Mouse (Mus musculus) CH12.LX (cell line): ENCODE measurements around the gene Tinagl1. TPM values are rescaled to one million over a fixed set of nuclear protein-coding genes. Genes with fewer than 3 reads are reported as not detected.

Experiments
- DNase-seq: peaks from one replicate; pipeline ENCODE4 v3.0.0-alpha.2; 2013; ENCODE audit errors: extremely low read depth
- H3K27ac ChIP-seq: 2 replicates; pipeline ENCODE4 v1.5.1; 2012; ENCODE audit warnings: low read depth, mild to moderate bottlenecking, control low read depth, moderate library complexity; ENCODE audit not compliant: insufficient read depth
- H3K27me3 ChIP-seq: replicated peaks from 2 replicates; pipeline ENCODE3; 2012; ENCODE audit warnings: inconsistent platforms
- H3K36me3 ChIP-seq, 2 experiments: replicated peaks in 1 of 2; 2 replicates each; pipeline versions ENCODE3 to v1.6.1; 2012; ENCODE audit warnings: inconsistent platforms in 1 of 2, low read length in 1 of 2, mild to moderate bottlenecking in 1 of 2, mixed read lengths in 1 of 2, moderate library complexity in 1 of 2; ENCODE audit not compliant: control insufficient read depth in 1 of 2, insufficient read depth in 1 of 2
- H3K4me1 ChIP-seq, 2 experiments: 2 replicates each; pipeline ENCODE4 v1.6.1; 2012; ENCODE audit warnings: inconsistent platforms in 1 of 2, moderate library complexity in 1 of 2; ENCODE audit not compliant: insufficient read depth in 2 of 2, control insufficient read depth in 1 of 2
- H3K4me2 ChIP-seq: 2 replicates; pipeline ENCODE4 v1.6.1; 2012; ENCODE audit warnings: low read depth, mild to moderate bottlenecking, control low read depth; ENCODE audit not compliant: poor library complexity, insufficient read depth, severe bottlenecking
- H3K4me3 ChIP-seq, 3 experiments: fragments of 150-350 bp in 1 of 3; sonication (generic) in 1 of 3; replicated peaks in 1 of 3; 2 replicates each; pipeline versions ENCODE3 to v1.5.1; 2011 to 2012; ENCODE audit warnings: low read depth in 2 of 3, low read length in 2 of 3, mild to moderate bottlenecking in 2 of 3, moderate library complexity in 2 of 3, control low read depth in 1 of 3, improper control_type of control experiment in 1 of 3, inconsistent platforms in 1 of 3, mixed read lengths in 1 of 3; ENCODE audit not compliant: poor library complexity in 1 of 3
- H3K79me2 ChIP-seq: replicated peaks from 2 replicates; pipeline ENCODE4 v1.6.1; 2012; ENCODE audit warnings: mild to moderate bottlenecking, moderate library complexity; ENCODE audit not compliant: control insufficient read depth, poor library complexity, insufficient read depth, severe bottlenecking; ENCODE audit errors: extremely low read depth
- H3K9ac ChIP-seq: 2 replicates; pipeline ENCODE4 v1.6.1; 2012; ENCODE audit warnings: low read depth, mild to moderate bottlenecking, control low read depth, moderate library complexity; ENCODE audit not compliant: insufficient read depth
- H3K9me3 ChIP-seq: replicated peaks from 2 replicates; pipeline ENCODE3; 2012; ENCODE audit warnings: low read length, inconsistent platforms, mixed read lengths
- BHLHE40 ChIP-seq: IDR thresholded peaks from 2 replicates; pipeline ENCODE4 v1.6.1; 2011; ENCODE audit warnings: mild to moderate bottlenecking, low read depth, low read length, improper control_type of control experiment
- CTCF ChIP-seq, 2 experiments: IDR thresholded peaks in 1 of 2; conservative IDR thresholded peaks in 1 of 2; 2 replicates each; pipeline ENCODE4 v1.5.1; 2011 to 2012; ENCODE audit warnings: low read depth in 2 of 2, low read length in 2 of 2, improper control_type of control experiment in 1 of 2, inconsistent platforms in 1 of 2, mild to moderate bottlenecking in 1 of 2, moderate library complexity in 1 of 2
- E2F4 ChIP-seq: IDR thresholded peaks from 2 replicates; pipeline ENCODE4 v1.6.1; 2011; ENCODE audit warnings: low read depth, low read length, improper control_type of control experiment; ENCODE audit not compliant: insufficient replicate concordance
- EP300 ChIP-seq: IDR thresholded peaks from 2 replicates; pipeline ENCODE4 v1.6.1; 2011; ENCODE audit warnings: low read length, improper control_type of control experiment
- ETS1 ChIP-seq: conservative IDR thresholded peaks from 2 replicates; pipeline ENCODE4 v1.6.1; 2012; ENCODE audit warnings: low read depth, mild to moderate bottlenecking, inconsistent platforms, low read length, improper control_type of control experiment, moderate library complexity
- GABPA ChIP-seq: IDR thresholded peaks from 2 replicates; pipeline ENCODE4 v1.6.1; 2012; ENCODE audit warnings: low read depth, low read length, improper control_type of control experiment, inconsistent platforms; ENCODE audit not compliant: insufficient replicate concordance
- HCFC1 ChIP-seq: IDR thresholded peaks from 2 replicates; pipeline ENCODE4 v1.6.1; 2012; ENCODE audit warnings: low read depth, mild to moderate bottlenecking, inconsistent platforms, low read length, improper control_type of control experiment
- IRF4 ChIP-seq: IDR thresholded peaks from 2 replicates; pipeline ENCODE4 v1.6.1; 2014; ENCODE audit warnings: low read depth, mild to moderate bottlenecking, inconsistent platforms, low read length, improper control_type of control experiment
- JUN ChIP-seq: IDR thresholded peaks from 2 replicates; pipeline ENCODE4 v1.6.1; 2011; ENCODE audit warnings: low read depth, mild to moderate bottlenecking, low read length, improper control_type of control experiment, moderate library complexity; ENCODE audit not compliant: insufficient read depth
- JUND ChIP-seq: conservative IDR thresholded peaks from 2 replicates; pipeline ENCODE4 v1.6.1; 2011; ENCODE audit warnings: low read depth, low read length, improper control_type of control experiment
- MAFK ChIP-seq: IDR thresholded peaks from 2 replicates; pipeline ENCODE4 v1.6.1; 2011; ENCODE audit warnings: low read length, improper control_type of control experiment; ENCODE audit not compliant: insufficient replicate concordance
- MAX ChIP-seq: IDR thresholded peaks from 2 replicates; pipeline ENCODE4 v1.6.1; 2011; ENCODE audit warnings: low read length, improper control_type of control experiment
- MXI1 ChIP-seq: IDR thresholded peaks from 2 replicates; pipeline ENCODE4 v1.6.1; 2011; ENCODE audit warnings: mild to moderate bottlenecking, low read depth, low read length, improper control_type of control experiment
- NRF1 ChIP-seq: IDR thresholded peaks from 2 replicates; pipeline ENCODE4 v1.6.1; 2014; ENCODE audit warnings: low read depth, mild to moderate bottlenecking, inconsistent platforms, low read length, improper control_type of control experiment, moderate library complexity
- PAX5 ChIP-seq: IDR thresholded peaks from 2 replicates; pipeline ENCODE4 v1.6.1; 2012; ENCODE audit warnings: low read length, inconsistent platforms, mixed read lengths
- POLR2A ChIP-seq: IDR thresholded peaks from 2 replicates; pipeline ENCODE4 v1.6.1; 2011; ENCODE audit warnings: low read depth, mild to moderate bottlenecking, improper control_type of control experiment, low read length
- RCOR1 ChIP-seq: conservative IDR thresholded peaks from 2 replicates; pipeline ENCODE4 v1.6.1; 2012; ENCODE audit warnings: low read depth, mild to moderate bottlenecking, inconsistent platforms, low read length, improper control_type of control experiment
- SIN3A ChIP-seq: IDR thresholded peaks from 2 replicates; pipeline ENCODE4 v1.6.1; 2012; ENCODE audit warnings: low read length, improper control_type of control experiment, inconsistent platforms
- TBP ChIP-seq: conservative IDR thresholded peaks from 2 replicates; pipeline ENCODE4 v1.6.1; 2011; ENCODE audit warnings: low read depth, low read length, improper control_type of control experiment
- USF1 ChIP-seq: IDR thresholded peaks from 2 replicates; pipeline ENCODE4 v1.6.1; 2014; ENCODE audit warnings: low read depth, mild to moderate bottlenecking, inconsistent platforms, low read length, improper control_type of control experiment
- USF2 ChIP-seq: conservative IDR thresholded peaks from 2 replicates; pipeline ENCODE4 v1.6.1; 2011; ENCODE audit warnings: low read depth, low read length, improper control_type of control experiment
- ZC3H11A ChIP-seq: IDR thresholded peaks from 2 replicates; pipeline ENCODE4 v1.6.1; 2012; ENCODE audit warnings: low read depth, mild to moderate bottlenecking, inconsistent platforms, low read length, improper control_type of control experiment
- ZKSCAN1 ChIP-seq: IDR thresholded peaks from 2 replicates; pipeline ENCODE4 v1.6.1; 2012; ENCODE audit warnings: low read depth, inconsistent platforms, low read length, improper control_type of control experiment, borderline replicate concordance
- ZMIZ1 ChIP-seq: IDR thresholded peaks from 2 replicates; pipeline ENCODE4 v1.6.1; 2012; ENCODE audit warnings: low read depth, mild to moderate bottlenecking, inconsistent platforms, low read length, improper control_type of control experiment
- dilution Hi-C: fragments of 300-500 bp; cut with MboI; formaldehyde crosslinking; loops from 2 replicates; pipeline ENCODE4 v1.14.3; 2020; ENCODE audit warnings: low sequenced_read_pairs; ENCODE audit not compliant: extremely low pct_unique_long_range_greater_than_20kb, extremely low pct_ligation_motif_present
- in situ Hi-C: fragments of 300-500 bp; cut with MboI; formaldehyde crosslinking; loops from 3 replicates; pipeline ENCODE4 v1.14.3; 2019; ENCODE audit warnings: low sequenced_read_pairs, low pct_ligation_motif_present, low pct_unique_long_range_greater_than_20kb, mixed read lengths
- polyA plus RNA-seq: library from polyadenylated mRNA; unstranded; fragments of >175 nt; gene quantifications from 2 replicates; pipeline ENCODE4 v1.2.1, GENCODE M21; 2012; ENCODE audit warnings: low read depth; ENCODE audit not compliant: insufficient read length
- total RNA-seq, 2 experiments: library from RNA; depleted of rRNA; stranded (reverse); fragments of 300-350 nt in 1 of 2; fragments of >200 nt in 1 of 2; gene quantifications; 2 replicates each; pipeline ENCODE4 v1.2.3; 2012 to 2014

Tinagl1 gene
- total and polyA plus RNA-seq, 3 experiments: not detected

- in situ Hi-C loops: loop anchor here (5.0 kb wide), 1 partner anchor 41 kb away; no protein-coding TSS in a partner anchor
- Histone ChIP-seq H3K4me2 (no peak overlapping the region), H3K27ac (no peak overlapping the region), H3K27me3 (peaks cover 93% of the 10 kb centered on the region), H3K9ac (no peak overlapping the region), H3K36me3 (no peaks in the 10 kb centered on the region), H3K4me1 (no peaks in the 10 kb centered on the region; a peak in 1 of 4 replicates), H3K4me3 (no peak overlapping the region), H3K9me3 (peaks cover 12% of the 10 kb centered on the region), H3K79me2 (no peaks in the 10 kb centered on the region)
- no peak for DNase-seq
- no peak for TF ChIP-seq MXI1
- TF ChIP-seq RCOR1: no peak
- no peak for TF ChIP-seq MAX
- no peak for TF ChIP-seq CTCF (conservative IDR thresholded peaks at IDR 0.05 in 1 of 2, IDR thresholded peaks at IDR 0.05 in 1 of 2; ENCODE audit: low read depth in 2 of 2, low read length in 2 of 2)
- no peak for TF ChIP-seq GABPA
- TF ChIP-seq BHLHE40: no peak
- no peak for TF ChIP-seq PAX5
- TF ChIP-seq POLR2A: no peak
- no peak for TF ChIP-seq TBP
- no peak for TF ChIP-seq ZMIZ1
- TF ChIP-seq IRF4: no peak
- no peak for TF ChIP-seq EP300
- TF ChIP-seq SIN3A: no peak
- no peak for TF ChIP-seq JUN
- TF ChIP-seq NRF1: no peak
- no peak for TF ChIP-seq E2F4
- no peak for TF ChIP-seq USF2
- no peak for TF ChIP-seq MAFK
- dilution Hi-C loops: no loop called here
Observed at GRCm38 (mm10) chr4:130140992-130141402, 33.9 kb downstream of the Tinagl1 start.

GRCm38 (mm10) chr4:130139214-130139492, 35.8 kb downstream of the Tinagl1 start, which contains the start of gene Hcrtr1:
TSS of gene Hcrtr1 (minus strand) at chr4:130139359.
- TF ChIP-seq MAX (no peak), RCOR1 (no peak), MXI1 (no peak), ETS1 (no peak), JUND (no peak), IRF4 (no peak), ZC3H11A (no peak), USF1 (no peak), ZKSCAN1 (no peak), CTCF (conservative IDR thresholded peaks at IDR 0.05 in 1 of 2, IDR thresholded peaks at IDR 0.05 in 1 of 2; ENCODE audit: low read depth in 2 of 2, low read length in 2 of 2) (no peak), NRF1 (no peak), GABPA (no peak), HCFC1 (no peak), BHLHE40 (no peak)
- DNase-seq: no peak
- in situ Hi-C loops: no loop called here
- no peaks in the 10 kb centered on the region for H3K79me2 ChIP-seq
- H3K4me2 ChIP-seq: 0 out of 2 replicates have a peak within 1 kb of the TSS, but pooled peaks have one; percentile 4
- dilution Hi-C loops: no loop called here
- H3K27ac ChIP-seq: no peak within 1 kb of the TSS
- H3K27me3 ChIP-seq: peaks cover 93% of the 10 kb centered on the region
- no peaks in the 10 kb centered on the region; a peak in 1 of 4 replicates for H3K4me1 ChIP-seq
- H3K9ac ChIP-seq: no peak within 1 kb of the TSS
- H3K36me3 ChIP-seq: no peaks in the 10 kb centered on the region
- H3K9me3 ChIP-seq: no peaks in the 10 kb centered on the region
- H3K4me3 ChIP-seq: no peak within 1 kb of the TSS
